Mouse (Mus musculus) gastrocnemius, postnatal 14 days (tissue): ENCODE measurements around the gene Drg1. TPM values are rescaled to one million over a fixed set of nuclear protein-coding genes. Genes with fewer than 3 reads are reported as not detected.

Experiments used
- DNase-seq: peaks from one replicate; pipeline ENCODE4 v3.0.0; 2021; ENCODE audit warnings: mixed read lengths
- intact Hi-C: fragments of 180-260 bp; cut with DNase I; formaldehyde crosslinking; loops from one replicate; pipeline ENCODE4 v1.15.1; 2025; ENCODE audit warnings: low total_unique reads
- total RNA-seq, 2 experiments: library from RNA; stranded (reverse); gene quantifications; 2 replicates each; pipeline ENCODE4 v1.2.3; 2021

The Drg1 gene
- total RNA-seq, 2 experiments from 2014 or later: 38.9 to 40.4 TPM

GRCm38 (mm10) chr11:3291311-3292061 is 25.3 kb upstream of the Drg1 start:
- no peak for DNase-seq
- intact Hi-C loops: no loop called here

GRCm38 (mm10) chr11:3290640-3291310 is 24.6 kb upstream of the Drg1 start:
- intact Hi-C loops: no loop called here
- peak; percentile 38 for DNase-seq

GRCm38 (mm10) chr11:3289803-3290639 is 23.8 kb upstream of the Drg1 start:
- DNase-seq: peak; percentile 80
- intact Hi-C loops: no loop called here

GRCm38 (mm10) chr11:3289302-3289802 is 23.1 kb upstream of the Drg1 start:
- intact Hi-C loops: no loop called here
- peak; percentile 81 for DNase-seq

GRCm38 (mm10) chr11:3288521-3289301 is 22.5 kb upstream of the Drg1 start, which contains the start of gene Patz1:
TSS of gene Patz1 (plus strand) at chr11:3288874.
- intact Hi-C loops: no loop called here
- DNase-seq: peak; percentile 47

GRCm38 (mm10) chr11:3287921-3288320 is 21.7 kb upstream of the Drg1 start:
- intact Hi-C loops: no loop called here
- no peak for DNase-seq

GRCm38 (mm10) chr11:3287131-3287530 is 20.9 kb upstream of the Drg1 start:
- intact Hi-C loops: no loop called here
- no peak for DNase-seq

- no peak for DNase-seq
- intact Hi-C loops: no loop called here
These were observed 19.7 kb upstream of the Drg1 start for GRCm38 (mm10) chr11:3285940-3286339.

- intact Hi-C loops: no loop called here
- DNase-seq: no peak
These were observed 17.4 kb upstream of the Drg1 start for GRCm38 (mm10) chr11:3283645-3284044.

- DNase-seq: no peak
- intact Hi-C loops: no loop called here
These were observed 16.7 kb upstream of the Drg1 start for GRCm38 (mm10) chr11:3282887-3283286.

GRCm38 (mm10) chr11:3279729-3280128 is 13.5 kb upstream of the Drg1 start:
- DNase-seq: no peak
- intact Hi-C loops: no loop called here

- intact Hi-C loops: no loop called here
- DNase-seq: no peak
These were observed 12.1 kb upstream of the Drg1 start for GRCm38 (mm10) chr11:3278351-3278750.

- no peak for DNase-seq
- intact Hi-C loops: no loop called here
These were observed 3.0 kb upstream of the Drg1 start for GRCm38 (mm10) chr11:3269241-3269640.

- no peak for DNase-seq
These were observed 918 bp upstream of the Drg1 start for GRCm38 (mm10) chr11:3267133-3267532.

GRCm38 (mm10) chr11:3265291-3266078 is 730 bp downstream of the Drg1 start:
- DNase-seq: no peak
- intact Hi-C loops: no loop called here

More at GRCm38 (mm10) chr11:3267133-3267532, 918 bp upstream of the Drg1 start:
- intact Hi-C loops: no loop called here

GRCm38 (mm10) chr11:3259537-3259936 is 6.7 kb downstream of the Drg1 start:
- intact Hi-C loops: no loop called here

GRCm38 (mm10) chr11:3247387-3247786 is 18.8 kb downstream of the Drg1 start:
- no peak for DNase-seq
- intact Hi-C loops: no loop called here

More at GRCm38 (mm10) chr11:3259537-3259936, 6.7 kb downstream of the Drg1 start:
- no peak for DNase-seq

- intact Hi-C loops: no loop called here
- no peak for DNase-seq
These were observed 22.4 kb downstream of the Drg1 start for GRCm38 (mm10) chr11:3243771-3244170.
